8 mouse cellular contexts compared by ENCODE assay signal in genomic region chr9:122534121-122534814, GRCm38 (mm10).
DNase-seq lines count a peak whose midpoint lies in the region; ATAC-seq and TF ChIP-seq lines count a peak whose summit lies in the region.

No protein-coding gene starts in this region.

- H3K27me3 ChIP-seq in heart, embryonic 10.5 days (ENCODE audit: insufficient read depth, poor library complexity, severe bottlenecking) = no peaks in the 10 kb centered on the region
- H3K27me3 ChIP-seq in limb, embryonic 10.5 days (ENCODE audit: low read depth, poor library complexity, severe bottlenecking) = no peaks in the 10 kb centered on the region
- H3K27me3 ChIP-seq in kidney, adult 2 months (replicated peaks; ENCODE audit: control insufficient read depth, insufficient read depth, low read length) = no peaks in the 10 kb centered on the region

- H3K27ac ChIP-seq in heart, embryonic 10.5 days = no peak overlapping the region
- no peak overlapping the region for H3K27ac ChIP-seq in limb, embryonic 10.5 days
- no peak overlapping the region for H3K27ac ChIP-seq in kidney, adult 2 months (ENCODE audit: insufficient read depth, low read depth, low read length)

- no peak for TF ChIP-seq POLR2A in kidney, adult 2 months (IDR thresholded peaks at IDR 0.05; ENCODE audit: low read depth, low read length)

- no peaks in the 10 kb centered on the region for H3K36me3 ChIP-seq in heart, embryonic 10.5 days
- no peaks in the 10 kb centered on the region for H3K36me3 ChIP-seq in limb, embryonic 10.5 days
- H3K36me3 ChIP-seq in kidney, adult 2 months (ENCODE audit: control insufficient read depth, insufficient read depth, low read length) = no peaks in the 10 kb centered on the region

- WGBS in heart, embryonic 10.5 days = 55% methylated on average over 15 of the region's 15 CpGs
- 72% methylated on average over 15 of the region's 15 CpGs for WGBS in limb, embryonic 10.5 days
- 52% methylated on average over 15 of the region's 15 CpGs for WGBS in kidney, adult 2 months

- no peaks in the 10 kb centered on the region for H3K9me3 ChIP-seq in heart, embryonic 10.5 days
- H3K9me3 ChIP-seq in limb, embryonic 10.5 days (replicated peaks) = no peaks in the 10 kb centered on the region

- no peak for TF ChIP-seq CTCF in kidney, adult 2 months (conservative IDR thresholded peaks at IDR 0.05; ENCODE audit: insufficient read depth, insufficient read length, low read depth, low read length)

- DNase-seq in heart, embryonic 10.5 days (ENCODE audit: low spot score) = peak; percentile 66
- no peak for DNase-seq in heart, postnatal 10 days
- peak; percentile 48 for DNase-seq in Muller cell, postnatal 12 days (ENCODE audit: inconsistent ontology term)
- peak; percentile 60 for DNase-seq in frontal cortex, postnatal 10 days (ENCODE audit: low spot score in 2 of 2)
- peak; percentile 15 for DNase-seq in limb, embryonic 10.5 days (ENCODE audit: low spot score)
- no peak for DNase-seq in embryo, embryonic 10 days (ENCODE audit: low spot score)
- no peak for DNase-seq in kidney, adult 2 months

- intact Hi-C loops in heart, postnatal 10 days (cut with DNase I) = no loop called here

- no peak for ATAC-seq in erythroid progenitor cell, adult 5-6 weeks (replicated peaks; ENCODE audit: low FRiP score, poor library complexity, severe bottlenecking)

- no peak overlapping the region for H3K4me3 ChIP-seq in heart, embryonic 10.5 days
- no peak overlapping the region for H3K4me3 ChIP-seq in limb, embryonic 10.5 days
- H3K4me3 ChIP-seq in kidney, adult 2 months (ENCODE audit: insufficient read depth, low read depth, low read length) = no peak overlapping the region

- H3K4me1 ChIP-seq in heart, embryonic 10.5 days = no peaks in the 10 kb centered on the region; the same call in 1 of the 2 replicates
- H3K4me1 ChIP-seq in limb, embryonic 10.5 days = no peaks in the 10 kb centered on the region
- no peaks in the 10 kb centered on the region for H3K4me1 ChIP-seq in kidney, adult 2 months (ENCODE audit: control insufficient read depth, insufficient read depth, low read length)

Comparison
In these comparisons a context has a peak if more than half of its experiments do, and no peak if none do; other contexts are left out.
1. DNase-seq: peak in heart, embryonic 10.5 days (single experiment), Muller cell, postnatal 12 days (single experiment), frontal cortex, postnatal 10 days (2 of 2) and limb, embryonic 10.5 days (single experiment); none in heart, postnatal 10 days (0 of 2), embryo, embryonic 10 days (single experiment) and kidney, adult 2 months (single experiment).